Mouse (Mus musculus): ENCODE measurements around the gene Nsg2.

- no peak for TF ChIP-seq CTCF (IDR thresholded peaks at IDR 0.05; ENCODE audit: control insufficient read depth, insufficient read depth, low read length)
- no peak for TF ChIP-seq POLR2A (IDR thresholded peaks at IDR 0.05; ENCODE audit: borderline replicate concordance, control insufficient read depth, low read depth, low read length)
Observed at GRCm38 (mm10) chr11:32057389-32057788, 57.1 kb downstream of the Nsg2 start.
